Mouse (Mus musculus): ENCODE measurements around the gene Abhd12. TPM values are rescaled to one million over a fixed set of nuclear protein-coding genes. Genes with fewer than 3 reads are reported as not detected.

Abhd12 gene
- total RNA-seq, 2 experiments from 2014 or later, result 18.1 to 29.8 TPM

DNA sequence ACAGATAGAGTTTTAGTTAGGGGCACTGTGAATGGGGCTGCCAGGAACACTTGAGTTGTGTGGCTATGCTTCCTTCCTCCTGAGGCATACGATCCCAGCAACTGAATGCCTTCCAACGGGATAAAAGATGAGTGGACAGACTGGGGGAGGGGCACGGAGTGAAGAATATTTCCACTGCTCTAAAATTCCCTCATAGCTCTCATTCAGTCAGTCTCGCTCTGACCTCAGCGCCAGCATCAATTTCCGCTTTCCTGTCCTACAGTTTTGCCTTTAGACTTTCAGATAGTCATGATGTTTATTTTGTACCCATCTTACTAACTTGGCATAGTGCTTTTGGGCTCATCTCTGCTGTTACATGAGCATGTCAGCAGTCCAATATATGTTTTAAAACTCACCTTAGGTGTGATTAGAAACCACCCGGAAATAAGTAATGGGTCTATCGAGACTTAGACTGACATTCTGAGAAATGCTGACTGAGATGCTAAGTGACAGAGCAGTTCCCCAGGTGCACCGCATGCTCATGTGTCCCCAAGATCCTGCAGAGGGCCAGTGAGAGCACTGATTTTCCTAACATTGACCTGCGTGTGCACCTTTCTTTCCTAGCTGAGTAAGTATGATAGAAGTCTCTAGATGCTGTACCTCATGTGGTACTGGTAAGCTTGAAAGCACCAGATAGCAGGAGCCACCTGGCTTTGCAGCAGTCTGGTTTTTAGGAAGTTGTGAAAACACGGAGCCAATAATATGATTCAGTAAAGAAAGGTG is 44.7 kb downstream of the Abhd12 start:
- ATAC-seq (replicated peaks; ENCODE audit: low FRiP score, poor library complexity, severe bottlenecking), result no peak

DNA sequence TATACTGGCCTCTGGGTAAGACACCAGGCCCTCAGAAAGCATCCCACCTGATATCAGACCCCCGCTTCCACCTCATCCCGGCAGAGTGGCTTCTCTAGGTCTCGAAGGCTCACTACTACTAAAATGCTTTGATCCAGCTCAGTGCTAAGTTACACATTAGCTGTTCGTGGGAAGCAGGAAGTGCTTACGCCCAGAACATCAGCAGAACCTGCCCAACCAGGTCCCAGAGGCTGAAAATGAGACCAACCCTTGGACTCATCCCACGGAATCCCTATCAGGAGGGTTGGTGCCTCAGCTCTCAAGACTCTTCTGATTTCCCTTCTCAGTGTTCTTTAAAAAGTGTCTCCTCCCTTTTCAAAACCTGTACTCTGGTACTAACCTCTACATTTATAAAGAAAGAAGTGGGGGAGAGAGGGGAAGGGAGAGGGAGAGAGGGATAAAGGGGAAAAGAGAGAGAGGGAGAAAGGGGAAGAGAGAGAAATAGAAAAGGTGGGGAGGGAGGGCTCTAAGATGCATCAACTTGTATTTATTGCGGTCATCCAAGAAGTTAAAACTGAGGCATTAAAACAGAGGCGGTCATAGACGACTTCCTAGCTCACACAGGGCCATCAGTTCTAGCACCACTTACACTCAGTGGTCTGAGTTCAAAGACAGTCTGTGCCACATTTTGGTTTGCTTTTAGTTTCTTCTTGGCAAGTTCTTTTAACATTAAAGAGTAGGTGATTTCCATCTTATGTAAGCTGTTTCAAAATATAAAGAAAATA is 45.6 kb downstream of the Abhd12 start:
- no peak for ATAC-seq (replicated peaks; ENCODE audit: low FRiP score, poor library complexity, severe bottlenecking)

DNA sequence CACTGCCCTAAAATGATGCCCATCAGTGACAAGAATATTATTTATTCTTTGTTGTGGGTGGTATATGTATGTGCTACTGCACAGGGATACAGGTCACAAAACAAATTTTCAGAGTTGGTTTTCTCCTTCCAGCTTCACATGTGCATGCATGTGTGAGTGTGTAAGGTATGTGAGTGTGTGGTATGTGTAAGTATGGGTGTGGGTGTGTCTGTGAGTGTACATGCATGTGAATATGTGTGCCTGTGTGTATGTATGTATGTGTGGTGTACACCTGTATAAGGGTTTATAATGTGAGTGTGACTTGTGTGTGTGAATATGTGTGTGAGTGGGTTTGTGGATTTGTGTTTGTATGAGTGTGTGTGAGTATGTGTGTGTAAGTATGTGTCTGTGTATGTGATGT is 49.4 kb downstream of the Abhd12 start:
- ATAC-seq (replicated peaks; ENCODE audit: low FRiP score, poor library complexity, severe bottlenecking), result no peak

DNA sequence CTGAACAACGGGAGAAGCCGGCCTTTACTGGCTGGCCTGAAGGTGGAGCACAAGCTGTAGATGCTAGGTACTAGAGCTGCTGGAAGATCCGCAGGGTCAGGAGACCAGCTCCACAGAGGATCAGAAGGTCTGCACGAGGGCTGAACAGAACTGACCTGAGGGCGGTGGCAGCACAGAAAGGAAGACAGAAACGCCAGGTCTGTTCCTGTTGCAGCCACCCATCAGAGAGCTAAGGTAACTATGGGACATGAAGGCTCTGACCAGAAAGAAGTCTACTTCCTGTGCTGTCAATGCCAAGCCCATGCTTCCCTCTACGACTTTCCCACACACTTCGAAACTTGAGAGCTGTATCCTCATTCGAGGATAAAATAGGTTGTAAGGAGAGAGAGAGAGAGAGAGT is 53.3 kb downstream of the Abhd12 start:
- ATAC-seq (replicated peaks; ENCODE audit: low FRiP score, poor library complexity, severe bottlenecking), result no peak

DNA sequence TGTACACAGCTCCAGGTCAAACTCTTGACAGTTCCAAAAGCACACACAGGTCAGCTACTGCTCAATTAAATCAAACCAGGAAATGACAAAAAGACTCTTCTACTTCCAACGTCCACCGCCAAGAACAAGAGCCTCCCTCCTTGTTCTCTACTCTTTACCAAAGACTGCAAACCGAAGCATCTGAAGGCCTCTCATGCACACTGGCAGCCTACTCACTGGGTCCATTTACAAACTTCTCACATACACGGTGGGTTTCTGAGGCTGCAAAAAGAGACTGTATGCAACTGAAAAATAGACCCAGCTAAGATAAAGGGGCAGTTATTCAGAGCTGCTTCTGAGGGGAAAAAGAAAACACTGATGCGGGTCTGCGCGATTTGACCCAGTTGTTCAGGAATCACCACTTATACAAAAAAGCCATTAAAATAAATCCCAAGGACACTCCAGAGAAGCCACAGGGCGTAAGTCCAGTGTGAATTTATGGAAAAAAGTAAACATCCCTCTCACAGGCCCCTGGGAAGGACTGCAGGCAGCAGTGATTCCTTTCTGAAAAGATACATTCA is 57.0 kb downstream of the Abhd12 start:
- no peak for ATAC-seq (replicated peaks; ENCODE audit: low FRiP score, poor library complexity, severe bottlenecking)

DNA sequence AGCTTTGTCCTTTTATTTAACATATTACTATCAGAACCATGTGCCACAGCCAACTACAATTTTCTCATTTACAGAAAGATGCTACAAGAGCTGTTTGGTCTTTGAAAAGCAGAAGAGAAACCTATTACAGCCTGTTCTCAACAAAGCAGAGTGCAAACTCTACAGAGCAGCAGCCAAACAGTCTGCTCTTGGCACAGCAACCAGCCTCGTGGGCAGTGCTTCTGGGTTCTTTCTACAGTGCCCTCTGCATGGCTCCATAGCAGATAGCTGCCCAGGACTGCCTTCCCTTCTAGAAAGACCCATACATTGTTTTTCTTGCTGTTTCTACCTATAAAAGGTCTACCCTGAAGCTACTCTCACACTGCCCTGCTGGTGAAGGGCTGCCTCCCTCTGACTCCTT is 59.7 kb downstream of the Abhd12 start:
- ATAC-seq (replicated peaks; ENCODE audit: low FRiP score, poor library complexity, severe bottlenecking), result no peak

DNA sequence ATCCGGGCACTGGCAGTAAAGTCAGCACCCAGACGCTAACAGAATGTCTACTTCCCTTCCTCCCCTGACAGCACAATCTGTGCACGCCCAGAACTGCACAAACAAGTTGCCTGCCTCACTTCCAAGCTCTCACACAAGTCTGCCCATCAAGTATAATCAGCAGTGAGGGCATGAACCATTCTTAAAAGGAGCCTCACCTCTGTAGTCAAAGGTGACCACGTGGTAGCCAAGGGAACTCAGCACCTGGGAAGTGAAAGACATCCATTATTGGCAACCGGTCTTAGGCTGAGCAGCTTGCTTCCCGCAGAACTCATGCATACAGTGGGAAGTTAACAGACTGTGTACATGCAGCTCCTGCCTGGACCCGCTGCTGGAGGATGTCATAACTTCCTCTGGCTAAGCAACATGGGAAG is 62.5 kb downstream of the Abhd12 start:
- no peak for ATAC-seq (replicated peaks; ENCODE audit: low FRiP score, poor library complexity, severe bottlenecking)

DNA sequence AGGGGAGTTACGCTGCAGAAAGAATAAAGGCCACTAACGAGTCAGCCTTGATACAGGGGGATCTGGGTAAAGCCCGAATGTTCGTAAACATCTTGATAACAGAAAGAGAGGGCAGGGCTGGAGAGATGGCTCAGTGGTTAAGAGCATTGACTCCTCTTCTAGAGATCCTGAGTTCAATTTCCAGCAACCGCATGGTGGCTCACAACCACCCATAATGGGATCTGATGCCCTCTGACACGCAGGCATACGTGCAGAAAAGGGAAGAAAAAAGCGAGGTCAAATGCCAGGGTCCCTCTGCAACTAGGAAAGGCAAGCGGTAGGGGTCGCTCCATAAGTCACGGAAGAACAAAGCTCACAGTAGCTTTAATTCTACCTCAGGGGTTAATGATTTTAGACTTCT is 63.4 kb downstream of the Abhd12 start:
- no peak for ATAC-seq (replicated peaks; ENCODE audit: low FRiP score, poor library complexity, severe bottlenecking)

DNA sequence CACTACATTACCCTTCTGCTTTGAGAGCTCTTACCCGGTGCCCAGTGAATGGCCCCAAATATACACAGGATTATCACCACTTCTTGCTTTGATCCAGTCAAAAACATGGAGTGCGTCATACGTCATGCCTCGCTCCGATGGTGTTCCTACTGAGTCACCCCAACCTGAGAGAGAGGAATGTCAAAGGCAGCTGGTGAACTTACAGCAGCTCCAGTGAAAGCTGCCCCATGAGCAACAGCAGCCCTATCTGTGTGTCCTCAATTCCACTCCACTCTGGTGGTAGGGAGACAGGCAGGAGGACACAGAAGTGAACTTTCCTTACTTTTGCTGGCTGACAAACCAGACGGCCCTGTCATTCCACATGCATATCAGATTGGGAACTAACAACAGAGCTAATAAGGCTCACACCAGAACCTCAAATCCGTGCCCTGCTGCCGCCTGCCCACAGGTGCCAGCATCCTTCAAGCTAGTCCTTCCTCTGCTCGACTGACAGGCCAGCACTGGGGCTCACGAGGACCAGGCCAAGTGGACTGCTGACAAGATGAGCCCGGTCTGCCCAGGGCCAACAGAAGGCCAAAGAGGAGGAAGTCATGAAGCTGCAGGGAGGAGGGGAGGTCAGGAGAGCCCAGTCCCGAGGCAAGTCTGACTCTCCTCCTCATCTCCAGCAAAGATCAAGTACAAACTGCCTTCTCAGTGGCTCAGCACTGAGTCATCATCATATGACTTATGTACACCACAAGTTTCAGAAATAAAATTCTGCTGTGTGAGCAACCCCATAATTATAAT is 64.7 kb downstream of the Abhd12 start:
- ATAC-seq (replicated peaks; ENCODE audit: low FRiP score, poor library complexity, severe bottlenecking), result no peak

DNA sequence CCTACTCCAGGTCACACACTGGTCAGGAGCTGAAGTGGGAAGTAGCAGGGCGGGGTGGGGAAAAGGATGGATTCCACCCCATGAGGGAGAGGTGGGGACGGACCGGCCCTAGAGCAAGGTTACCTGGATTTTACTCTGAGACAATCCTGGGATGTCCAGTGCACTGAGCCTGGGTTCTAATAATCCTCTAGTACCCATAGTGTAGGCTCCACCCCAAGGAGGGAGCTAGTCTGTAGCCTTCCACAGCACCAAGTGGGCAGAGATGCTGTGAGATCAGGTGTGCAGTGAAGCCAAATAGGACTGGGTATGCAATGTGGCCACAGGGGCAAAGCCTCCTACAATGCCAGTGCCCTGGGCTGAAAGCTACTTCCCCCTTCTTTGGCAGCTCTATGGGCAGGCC is 66.8 kb downstream of the Abhd12 start:
- ATAC-seq (replicated peaks; ENCODE audit: low FRiP score, poor library complexity, severe bottlenecking), result no peak

DNA sequence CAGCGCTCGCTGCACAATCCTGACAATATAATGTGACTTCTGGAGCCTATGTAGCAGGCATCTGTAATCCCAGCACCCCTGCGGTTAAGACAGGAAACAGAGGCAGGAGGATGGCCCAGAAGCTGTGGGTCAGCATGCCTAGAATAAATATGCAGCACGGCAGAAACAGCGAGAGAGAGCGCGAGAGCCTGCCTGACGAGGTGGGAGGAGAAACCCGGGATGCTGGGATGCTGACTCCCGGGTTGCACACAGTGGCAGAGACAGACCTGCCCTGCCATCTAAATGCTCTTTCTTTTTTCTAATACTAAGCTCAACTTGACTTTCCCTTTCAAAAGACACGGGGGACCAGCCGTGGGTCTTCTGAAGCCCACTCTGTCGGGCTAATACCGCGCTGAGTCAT is 67.6 kb downstream of the Abhd12 start:
- ATAC-seq (replicated peaks; ENCODE audit: low FRiP score, poor library complexity, severe bottlenecking), result no peak

DNA sequence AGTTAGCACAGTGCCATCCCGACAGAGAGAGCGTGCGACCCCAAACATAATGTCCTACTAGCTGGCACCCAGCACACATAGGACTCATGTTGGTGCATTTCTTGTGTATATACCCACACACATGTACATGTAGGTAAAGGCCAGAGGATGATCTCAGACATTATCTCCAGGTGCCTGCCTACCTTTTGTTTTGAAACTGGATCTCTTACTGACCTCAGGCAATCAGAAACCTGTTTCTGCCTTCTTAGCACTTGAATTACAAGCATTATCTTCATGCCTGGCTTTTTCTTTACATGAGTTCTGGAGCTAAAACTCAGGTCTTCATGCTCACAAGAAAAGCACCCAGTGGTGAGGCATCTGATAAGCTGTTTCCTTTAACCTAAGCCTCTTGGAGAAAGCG is 68.6 kb downstream of the Abhd12 start:
- ATAC-seq (replicated peaks; ENCODE audit: low FRiP score, poor library complexity, severe bottlenecking), result no peak

DNA sequence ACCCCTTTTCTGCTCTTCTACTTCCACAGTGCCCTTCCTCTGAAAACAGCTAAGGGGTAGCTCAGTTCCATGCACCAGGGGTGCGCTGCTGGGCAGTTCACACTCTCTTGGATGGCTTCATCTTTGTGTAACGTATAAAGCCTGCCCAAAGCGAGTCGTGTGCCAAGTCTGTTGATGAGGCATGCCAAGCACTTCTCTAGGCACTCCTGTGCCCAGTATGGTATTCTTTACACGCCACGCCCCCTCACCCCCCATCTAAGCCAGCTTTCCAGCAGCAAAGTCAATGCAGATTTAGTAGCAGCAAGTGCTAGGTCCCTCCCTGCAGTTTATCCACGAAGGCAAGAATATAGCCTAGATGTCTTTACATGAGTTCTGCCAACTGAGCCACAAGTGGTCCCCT is 69.9 kb downstream of the Abhd12 start:
- ATAC-seq (replicated peaks; ENCODE audit: low FRiP score, poor library complexity, severe bottlenecking), result no peak

DNA sequence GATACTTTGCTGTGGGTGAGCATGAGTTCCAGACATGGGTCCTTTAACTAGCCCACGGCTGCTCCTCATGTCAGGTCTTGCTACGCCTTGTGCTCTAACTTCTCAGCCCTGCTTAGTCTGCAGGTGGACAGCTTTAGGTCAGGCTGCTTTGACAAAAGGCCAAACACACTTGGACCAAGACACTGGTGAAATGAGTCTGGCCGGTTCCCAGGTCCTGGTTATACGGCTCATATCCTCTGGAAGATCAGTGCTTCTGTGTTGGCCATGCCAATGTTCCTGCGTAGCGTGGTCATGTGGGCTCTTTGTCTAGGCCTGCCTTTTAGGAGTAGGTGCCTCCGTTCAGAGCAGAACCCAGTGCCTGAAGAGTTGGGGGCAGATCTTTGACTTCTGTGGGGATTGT is 72.5 kb downstream of the Abhd12 start:
- no peak for ATAC-seq (replicated peaks; ENCODE audit: low FRiP score, poor library complexity, severe bottlenecking)

DNA sequence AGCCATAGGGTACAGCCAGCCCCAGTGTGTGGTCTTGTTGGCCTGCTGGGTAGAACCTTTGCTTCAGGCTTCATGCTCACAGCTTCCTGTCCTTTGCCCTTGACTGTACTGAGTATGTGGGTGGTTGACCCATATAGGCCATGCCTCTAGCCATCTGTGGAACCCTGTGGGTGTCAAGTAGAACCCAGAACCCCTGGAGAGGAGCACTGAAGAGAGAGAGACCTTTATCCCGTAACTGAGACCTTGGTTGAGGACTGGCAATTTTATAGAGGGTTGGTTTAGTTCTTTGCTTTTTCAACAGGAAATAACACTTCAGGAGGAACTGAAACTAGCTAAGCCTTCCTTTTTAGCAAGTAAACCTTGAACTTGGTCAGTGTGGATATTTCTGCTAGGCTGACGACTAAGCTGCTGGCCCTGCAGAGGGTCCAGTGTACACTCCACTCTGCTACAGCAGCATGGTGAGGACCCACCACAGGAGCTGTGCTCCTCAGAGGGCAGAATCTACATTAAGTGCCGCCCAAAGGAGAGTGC is 73.6 kb downstream of the Abhd12 start:
- no peak for ATAC-seq (replicated peaks; ENCODE audit: low FRiP score, poor library complexity, severe bottlenecking)

DNA sequence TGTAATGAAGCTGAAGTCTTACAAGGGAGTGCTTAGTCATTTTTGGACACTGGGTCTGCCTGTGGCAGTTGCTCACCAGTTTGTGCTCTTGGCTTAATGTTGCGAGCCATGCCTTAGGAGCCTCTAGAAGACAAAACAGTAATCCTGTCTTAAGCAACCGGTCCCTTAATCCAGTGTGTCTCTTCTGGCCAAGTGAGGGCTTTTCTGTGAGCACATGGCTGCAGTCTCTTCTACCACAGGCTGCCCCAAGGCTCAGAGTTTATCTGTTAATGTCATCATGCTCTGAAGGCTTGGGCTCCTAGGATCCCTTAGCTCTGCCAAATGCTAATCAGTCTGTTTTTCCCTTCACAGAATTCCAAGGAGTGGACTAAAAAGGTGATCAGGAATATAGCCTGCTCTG is 74.5 kb downstream of the Abhd12 start:
- ATAC-seq (replicated peaks; ENCODE audit: low FRiP score, poor library complexity, severe bottlenecking), result no peak

DNA sequence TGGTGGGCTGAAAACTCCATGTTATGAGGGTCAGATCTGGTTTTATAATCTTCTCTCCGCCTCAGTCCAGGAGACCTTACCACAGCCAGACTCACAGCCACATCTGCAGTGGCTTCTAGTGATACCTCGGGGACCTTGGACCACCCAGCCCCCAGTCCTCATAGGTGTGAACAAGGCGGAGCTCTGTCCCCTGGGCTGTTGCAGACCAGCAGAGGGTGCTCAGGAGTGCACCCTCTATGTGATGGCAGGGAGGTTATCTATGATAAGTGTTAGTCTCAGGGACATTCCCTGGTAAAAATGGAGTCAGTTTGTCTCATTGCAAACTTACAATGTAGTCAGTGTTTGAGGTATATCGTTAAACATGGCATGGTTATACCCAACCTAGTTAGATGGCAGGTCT is 75.9 kb downstream of the Abhd12 start:
- ATAC-seq (replicated peaks; ENCODE audit: low FRiP score, poor library complexity, severe bottlenecking), result no peak

DNA sequence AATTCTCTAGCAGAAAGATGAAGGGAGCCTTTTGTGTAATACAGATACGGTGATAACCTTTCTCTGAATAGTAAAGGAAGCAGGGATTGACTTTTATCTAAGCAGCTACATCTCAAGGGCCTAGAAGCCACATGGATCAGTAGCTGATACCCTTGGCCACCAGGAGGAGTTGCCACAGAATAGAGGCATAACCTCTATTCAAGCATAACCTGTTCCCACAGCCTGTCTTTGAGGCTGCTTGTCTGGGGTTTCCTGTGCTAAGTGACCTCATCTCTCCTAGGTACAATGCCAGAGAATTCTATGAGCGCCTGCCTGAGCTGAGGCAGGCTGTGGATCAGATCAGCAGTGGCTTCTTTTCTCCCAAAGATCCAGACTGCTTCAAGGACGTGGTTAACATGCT is 76.4 kb downstream of the Abhd12 start:
- no peak for ATAC-seq (replicated peaks; ENCODE audit: low FRiP score, poor library complexity, severe bottlenecking)

DNA sequence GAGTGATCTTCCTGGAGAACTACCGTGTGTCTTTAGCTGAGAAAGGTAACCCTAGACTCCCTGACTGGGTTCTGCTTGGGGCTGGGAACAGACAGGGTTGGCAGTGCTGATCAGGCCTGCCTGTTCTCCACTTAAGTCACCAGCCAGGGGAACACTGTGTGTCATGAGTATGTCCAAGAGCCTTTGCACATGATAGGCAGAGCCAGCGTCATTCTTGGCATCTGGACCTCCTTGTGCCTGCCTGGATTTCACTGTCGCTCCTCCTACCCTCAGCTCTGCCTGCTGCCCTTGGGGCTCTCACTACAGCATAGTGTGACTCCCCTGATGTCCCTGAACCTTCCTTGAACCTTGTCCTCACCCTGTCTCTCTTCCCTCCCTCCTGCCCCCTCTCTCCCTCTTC is 78.1 kb downstream of the Abhd12 start:
- ATAC-seq (replicated peaks; ENCODE audit: low FRiP score, poor library complexity, severe bottlenecking), result no peak

DNA sequence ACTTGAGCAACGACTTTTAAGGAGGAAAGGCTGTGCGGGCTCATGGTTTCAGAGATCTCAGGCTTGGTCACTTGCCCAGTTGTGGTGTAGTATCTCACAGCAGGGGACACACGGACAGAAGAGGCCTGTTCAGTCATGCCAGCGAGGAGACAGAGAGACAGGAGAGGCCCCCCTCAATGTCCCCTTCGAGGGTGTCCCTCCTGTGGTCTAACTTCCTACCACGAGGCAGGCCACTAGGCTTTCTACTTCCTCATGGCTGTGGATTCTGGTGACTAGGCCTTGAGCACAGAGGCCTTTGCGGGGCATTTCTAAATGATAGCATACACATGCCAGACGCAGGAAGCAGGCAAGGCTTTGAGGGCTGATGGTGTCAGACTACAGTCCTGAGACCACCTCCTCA is 81.6 kb downstream of the Abhd12 start:
- no peak for ATAC-seq (replicated peaks; ENCODE audit: low FRiP score, poor library complexity, severe bottlenecking)
